20 mouse cellular contexts compared by ENCODE assay signal in genomic region chr4:151316428-151316827, GRCm38 (mm10).
DNase-seq lines count a peak whose midpoint lies in the region; ATAC-seq and TF ChIP-seq lines count a peak whose summit lies in the region.
"Had no signal": no experiment of that assay in that cellular context is flagged by ENCODE, and none has a peak within 500 bp of the region (broad histone marks: within the 10 kb centered on the region; RNA-seq: fewer than 3 reads in every experiment).

No protein-coding gene starts in this region.

- peaks cover 37% of the 10 kb centered on the region for H3K4me1 ChIP-seq in cerebellum, adult 2 months (ENCODE audit: control insufficient read depth, insufficient read depth, low read length)
- peaks cover 26% of the 10 kb centered on the region; the same call in 1 of the 2 replicates for H3K4me1 ChIP-seq in neural tube, embryonic 15.5 days
- H3K4me1 ChIP-seq: embryonic facial prominence, embryonic 15.5 days; forebrain, embryonic 10.5 days; heart, embryonic 12.5 days; intestine, embryonic 15.5 days had no signal

- H3K4me3 ChIP-seq in cerebellum, adult 2 months (replicated peaks; ENCODE audit: insufficient read depth, low read depth, low read length), result no peak overlapping the region
- H3K4me3 ChIP-seq in neural tube, embryonic 15.5 days (replicated peaks), result no peak overlapping the region
- H3K4me3 ChIP-seq: embryonic facial prominence, embryonic 15.5 days; erythroblast, embryonic 14.5 days; forebrain, embryonic 10.5 days; gastrocnemius, adult 2 months; heart, embryonic 12.5 days; intestine, embryonic 15.5 days had no signal

- no peaks in the 10 kb centered on the region for H3K36me3 ChIP-seq in neural tube, embryonic 15.5 days
- H3K36me3 ChIP-seq: embryonic facial prominence, embryonic 15.5 days; forebrain, embryonic 10.5 days; heart, embryonic 12.5 days; intestine, embryonic 15.5 days had no signal

- H3K9me3 ChIP-seq in neural tube, embryonic 15.5 days (replicated peaks), result no peaks in the 10 kb centered on the region
- H3K9me3 ChIP-seq: embryonic facial prominence, embryonic 15.5 days; forebrain, embryonic 10.5 days; heart, embryonic 12.5 days; intestine, embryonic 15.5 days had no signal

- peak; percentile 54 to 56 for DNase-seq in cerebellum, postnatal 25 days
- no peak for DNase-seq in cerebellum, adult 2 months
- peak; percentile 81 for DNase-seq in left cerebral cortex, postnatal 4 days
- no peak for DNase-seq in left cerebral cortex, adult 9 months (ENCODE audit: low spot score in 2 of 2)
- DNase-seq in neural tube, embryonic 10.5 days (ENCODE audit: extremely low spot score, low spot score), result no peak
- no peak for DNase-seq in embryo, embryonic 10 days (ENCODE audit: low spot score)
- DNase-seq: adrenal gland, adult 8-10 months; adrenal gland, postnatal 36 days; cerebellum, adult 11-12 months; embryo, embryonic 11 days; gastrocnemius, adult 2 months; gastrocnemius, postnatal 25 days; kidney, adult 2 months had no signal

- TF ChIP-seq POLR2A in cerebellum, adult 2 months (IDR thresholded peaks at IDR 0.05; ENCODE audit: borderline replicate concordance, insufficient read depth, low read length), result no peak

- WGBS in cerebellum, adult 2 months, result 51% methylated on average over 10 of the region's 10 CpGs
- 79% methylated on average over 10 of the region's 10 CpGs for WGBS in neural tube, embryonic 15.5 days

- H3K9ac ChIP-seq in neural tube, embryonic 15.5 days (replicated peaks), result no peak overlapping the region
- H3K9ac ChIP-seq: embryonic facial prominence, embryonic 15.5 days; heart, embryonic 12.5 days; intestine, embryonic 15.5 days had no signal

- ATAC-seq in neural tube, embryonic 15.5 days (ENCODE audit: low FRiP score), result no peak
- ATAC-seq: forebrain, embryonic 14.5 days; intestine, embryonic 15.5 days had no signal

- H3K27ac ChIP-seq in cerebellum, adult 2 months (ENCODE audit: insufficient read depth, low read length), result no peak overlapping the region
- 0 out of 2 replicates have a peak overlapping the region, but pooled peaks have one; percentile 37 for H3K27ac ChIP-seq in neural tube, embryonic 15.5 days (replicated peaks)
- H3K27ac ChIP-seq: embryonic facial prominence, embryonic 15.5 days; forebrain, embryonic 10.5 days; gastrocnemius, adult 2 months; intestine, embryonic 15.5 days had no signal

- H3K4me2 ChIP-seq in neural tube, embryonic 15.5 days, result no peak overlapping the region
- H3K4me2 ChIP-seq: embryonic facial prominence, embryonic 15.5 days; heart, embryonic 12.5 days; intestine, embryonic 15.5 days had no signal

- no peaks in the 10 kb centered on the region for H3K27me3 ChIP-seq in cerebellum, adult 2 months (ENCODE audit: control insufficient read depth, insufficient read depth, low read length)
- no peaks in the 10 kb centered on the region for H3K27me3 ChIP-seq in neural tube, embryonic 15.5 days (replicated peaks)
- H3K27me3 ChIP-seq: embryonic facial prominence, embryonic 15.5 days; intestine, embryonic 15.5 days had no signal

- no peak for TF ChIP-seq CTCF in cerebellum, adult 2 months (IDR thresholded peaks at IDR 0.05; ENCODE audit: borderline replicate concordance, insufficient read depth, low read depth, low read length)

- intact Hi-C loops in left cerebral cortex, postnatal 4 days (cut with DNase I), result no loop called here

Comparison
In these comparisons a context has a peak if more than half of its experiments do, and no peak if none do; other contexts are left out.
1. DNase-seq: peak in cerebellum, postnatal 25 days (2 of 2) and left cerebral cortex, postnatal 4 days (single experiment); none in cerebellum, adult 2 months (0 of 2), left cerebral cortex, adult 9 months (0 of 2), neural tube, embryonic 10.5 days (single experiment) and embryo, embryonic 10 days (single experiment).